Mouse (Mus musculus) urinary bladder, postnatal 25 days (tissue): ENCODE results near the gene Piezo1.

ENCODE experiments used
- DNase-seq: peaks from one replicate; pipeline ENCODE4 v3.0.0; 2022; ENCODE audit warnings: low spot score

The Piezo1 gene

GRCm38 (mm10) chr8:122546066-122546755 lies 4.9 kb downstream of the Piezo1 start:
- no peak for DNase-seq

- no peak for DNase-seq
Observed at GRCm38 (mm10) chr8:122544138-122544537, 7.0 kb downstream of the Piezo1 start.

- DNase-seq: no peak
Observed at GRCm38 (mm10) chr8:122538310-122539076, 12.6 kb downstream of the Piezo1 start.

GRCm38 (mm10) chr8:122537812-122538211 lies 13.3 kb downstream of the Piezo1 start:
- DNase-seq: no peak

DNA sequence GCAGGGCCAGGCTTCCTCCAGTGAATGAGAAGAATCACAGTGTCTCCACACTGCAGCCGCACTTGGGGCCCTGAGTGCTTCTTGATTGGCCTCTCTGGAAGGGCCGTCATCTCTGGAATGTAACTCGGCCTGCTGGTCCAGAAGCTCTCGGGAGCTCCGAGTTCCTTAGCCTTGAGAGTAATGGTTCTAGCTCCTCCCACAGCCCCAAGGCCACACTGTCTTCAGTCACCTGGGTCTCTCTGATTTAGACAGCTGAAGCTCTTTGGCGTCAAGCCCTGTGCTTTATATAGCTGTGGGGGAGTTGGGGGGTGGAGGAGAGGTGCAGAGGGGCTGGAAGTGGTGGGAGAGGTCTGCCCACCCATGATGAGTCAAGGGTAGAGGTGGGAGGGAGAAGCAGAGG lies 14.1 kb downstream of the Piezo1 start:
- peak; percentile 62 for DNase-seq

DNA sequence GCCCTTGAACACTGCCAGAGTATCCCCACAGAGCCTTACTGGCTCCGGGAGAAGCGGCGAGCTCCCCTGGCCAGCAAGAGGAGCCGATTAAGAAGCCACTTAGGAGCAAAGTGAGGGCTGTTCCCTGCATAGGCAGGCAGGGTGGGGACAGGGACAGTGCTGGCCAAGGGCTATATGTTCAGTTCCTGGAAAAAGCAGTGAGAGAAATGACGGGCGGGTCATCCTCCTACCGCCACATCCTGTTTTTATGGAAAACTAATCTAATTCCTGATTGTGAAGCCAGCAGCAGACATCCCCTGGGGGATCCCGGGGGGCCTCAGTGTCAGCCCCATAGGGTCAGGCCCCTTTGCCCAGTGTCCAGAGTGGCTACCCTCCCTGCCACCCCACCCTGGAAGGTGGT lies 19.8 kb downstream of the Piezo1 start:
- DNase-seq: no peak

GRCm38 (mm10) chr8:122529159-122529558 lies 22.0 kb downstream of the Piezo1 start:
- DNase-seq: no peak

GRCm38 (mm10) chr8:122527937-122528336 lies 23.2 kb downstream of the Piezo1 start:
- DNase-seq: no peak

GRCm38 (mm10) chr8:122526526-122527170 lies 24.5 kb downstream of the Piezo1 start:
- DNase-seq: no peak

DNA sequence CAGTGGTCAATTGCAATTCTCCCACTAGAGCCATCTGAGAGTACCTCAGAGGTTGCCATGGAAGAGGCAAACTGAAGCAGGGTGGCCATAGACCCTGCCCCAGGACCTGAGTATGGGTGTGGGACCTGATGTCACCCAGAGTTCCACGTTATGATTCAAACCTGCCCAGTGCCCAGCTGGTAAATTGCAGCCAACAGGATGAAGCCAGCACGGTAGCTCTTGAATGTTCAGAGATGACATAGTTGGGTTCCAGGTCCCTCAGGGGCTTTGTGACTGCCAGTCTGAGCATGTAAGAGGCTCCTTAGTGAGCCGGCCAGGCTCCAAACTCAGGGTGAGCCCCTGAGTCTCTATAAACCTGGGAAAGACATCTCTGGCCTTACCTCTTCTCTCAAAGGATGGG lies 25.0 kb downstream of the Piezo1 start:
- no peak for DNase-seq

- DNase-seq: no peak
Observed at GRCm38 (mm10) chr8:122525004-122525403, 26.1 kb downstream of the Piezo1 start.

DNA sequence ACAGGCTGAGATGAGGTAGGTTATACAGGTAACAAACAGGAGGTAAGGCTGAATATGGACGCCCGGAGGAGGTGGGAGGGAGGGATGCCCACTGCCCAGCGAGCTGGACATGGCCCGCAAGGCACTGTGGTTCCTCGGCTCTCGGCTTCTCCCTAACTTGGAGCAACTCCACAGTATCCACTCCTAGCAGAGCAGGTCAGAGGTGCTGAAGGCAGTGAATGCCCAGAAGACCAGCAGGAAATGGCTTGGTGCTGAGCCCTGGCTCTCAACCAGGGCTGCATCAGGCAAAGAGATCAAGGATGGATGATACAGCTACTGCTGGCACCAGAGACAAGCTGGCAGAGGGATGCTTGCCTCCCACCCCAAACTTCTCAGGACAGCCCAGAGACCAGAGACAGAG lies 26.6 kb downstream of the Piezo1 start:
- DNase-seq: no peak

- peak; percentile 29 for DNase-seq
Observed at GRCm38 (mm10) chr8:122523652-122524360, 27.3 kb downstream of the Piezo1 start.

- peak; percentile 30 for DNase-seq
Observed at GRCm38 (mm10) chr8:122522796-122523651, 28.1 kb downstream of the Piezo1 start.

- no peak for DNase-seq
Observed at GRCm38 (mm10) chr8:122520611-122521010, 30.5 kb downstream of the Piezo1 start.

GRCm38 (mm10) chr8:122517541-122518190 lies 33.5 kb downstream of the Piezo1 start:
- no peak for DNase-seq

- no peak for DNase-seq
Observed at GRCm38 (mm10) chr8:122515699-122516098, 35.4 kb downstream of the Piezo1 start.

DNA sequence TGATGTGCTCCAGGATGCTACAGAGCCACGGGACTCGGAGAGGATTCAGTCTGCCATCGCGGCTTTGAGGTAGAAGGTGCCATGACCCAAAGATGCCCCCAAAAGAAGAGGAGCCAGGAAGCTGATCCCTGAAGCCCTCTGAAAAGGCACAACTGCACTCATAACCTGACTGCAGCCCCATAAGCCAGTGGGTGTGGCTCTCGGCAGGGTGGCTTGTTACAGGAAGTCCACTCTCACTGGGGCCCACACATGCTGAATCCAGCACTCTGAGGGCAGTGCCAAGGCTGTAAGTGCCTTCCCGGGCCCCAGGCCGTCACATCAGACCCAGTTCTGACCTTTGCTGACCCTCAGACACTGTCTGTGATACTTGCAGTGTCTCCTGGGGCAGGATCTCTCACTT lies 38.7 kb downstream of the Piezo1 start:
- DNase-seq: no peak

DNA sequence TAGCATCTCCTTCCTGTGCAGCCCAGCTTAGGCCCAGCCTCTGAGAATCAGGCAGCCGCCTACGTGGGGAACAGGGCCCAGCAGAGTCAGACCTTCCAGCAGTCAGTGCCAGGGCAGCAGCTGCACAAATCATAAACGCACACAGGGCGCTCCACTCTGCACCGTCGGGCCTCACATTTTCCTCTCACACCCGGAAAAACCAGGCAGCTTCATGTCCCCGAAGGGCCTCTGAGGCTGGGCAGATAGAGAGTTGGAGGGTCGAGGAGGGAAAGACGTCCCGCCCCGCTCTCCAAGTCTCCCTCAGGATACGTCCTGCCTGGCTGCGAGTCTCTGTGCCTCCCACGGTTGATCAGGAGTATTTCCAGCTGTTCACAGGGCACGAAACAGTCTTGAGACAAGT lies 39.6 kb downstream of the Piezo1 start:
- DNase-seq: peak; percentile 35

DNA sequence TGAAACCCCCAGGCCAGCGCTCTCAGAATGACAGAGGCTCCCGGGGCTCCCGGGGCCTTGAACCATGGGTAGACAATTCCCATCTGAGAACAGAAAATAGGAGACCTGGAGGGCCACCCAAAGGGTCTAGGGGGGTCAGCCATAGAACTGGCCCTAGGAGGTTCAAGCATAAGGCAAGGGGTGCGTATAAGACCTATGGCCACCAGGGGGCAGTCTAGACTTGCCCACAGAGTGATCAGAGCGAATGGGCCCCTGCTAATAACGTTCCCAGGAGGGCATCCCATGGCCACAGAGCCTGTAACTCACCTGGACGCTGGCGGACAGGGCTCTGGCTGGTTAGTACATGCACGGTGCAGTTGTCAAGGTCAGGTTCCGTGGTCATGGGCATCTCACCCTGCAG lies 50.3 kb downstream of the Piezo1 start:
- DNase-seq: peak; percentile 76

DNA sequence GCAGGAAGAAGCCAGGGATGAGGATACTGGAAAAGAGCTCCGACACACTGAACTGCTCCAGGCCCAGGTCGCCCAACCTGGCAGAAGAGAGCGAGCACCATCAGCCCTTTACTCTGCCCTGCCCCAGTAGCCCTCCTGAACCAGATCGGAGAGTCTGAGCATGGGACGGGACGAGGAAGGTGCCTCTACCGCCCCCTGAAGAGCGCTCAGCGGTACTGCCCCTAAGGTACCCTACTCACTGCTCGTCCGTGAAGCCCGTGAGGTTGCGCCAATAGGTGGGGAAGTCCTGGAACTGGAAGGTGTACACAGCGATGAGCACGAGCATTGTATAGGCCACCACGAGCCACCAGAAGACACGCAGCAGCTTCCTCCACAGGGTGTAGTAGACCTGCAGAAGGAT lies 53.2 kb downstream of the Piezo1 start:
- DNase-seq: no peak
